Mouse (Mus musculus): ENCODE data around the gene Fnbp1l. TPM values are rescaled to one million over a fixed set of nuclear protein-coding genes. Genes with fewer than 3 reads are reported as not detected.

Fnbp1l gene
- total and polyA plus RNA-seq, 2 experiments from 2014 or later = 11.9 to 18.0 TPM

DNA sequence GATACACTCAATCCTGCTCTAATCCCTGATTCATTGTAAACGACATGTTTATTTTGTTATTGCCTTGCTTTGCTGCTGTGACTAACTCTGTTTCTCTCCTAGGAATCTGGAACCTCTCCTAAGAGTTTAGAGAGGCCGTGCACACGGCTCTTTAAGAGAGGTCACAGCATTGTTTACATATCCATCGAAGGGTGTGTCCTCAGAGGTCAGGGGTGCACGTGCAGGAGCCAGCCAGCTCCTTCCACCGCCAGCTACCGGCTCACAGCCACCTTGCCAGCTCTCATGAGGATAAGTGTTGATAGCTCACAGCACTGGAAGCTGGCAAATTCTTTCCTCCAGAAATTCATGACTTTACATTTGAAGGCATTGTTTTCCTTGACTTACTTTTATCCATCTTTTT is 54.2 kb downstream of the Fnbp1l start:
- no peaks in the 10 kb centered on the region for H3K9me3 ChIP-seq (replicated peaks; ENCODE audit: control insufficient read depth, low read length)
- no peak overlapping the region for H3K27ac ChIP-seq (ENCODE audit: low read depth)
- H3K36me3 ChIP-seq (replicated peaks; ENCODE audit: control insufficient read depth, insufficient read depth, low read length) = 0 out of 2 replicates have a peak, but pooled peaks cover 11% of the 10 kb centered on the region
- ATAC-seq (ENCODE audit: insufficient read depth, low read depth) (peak; percentile 58), DNase-seq (ENCODE audit: low spot score) (peak; percentile 32)
- no peak overlapping the region for H3K4me3 ChIP-seq (ENCODE audit: low read depth, low read length)
- H3K4me2 ChIP-seq (ENCODE audit: low read depth, low read length) = no peak overlapping the region
- WGBS = 15% methylated on average over 7 of the region's 7 CpGs
- H3K4me1 ChIP-seq (ENCODE audit: control insufficient read depth, insufficient read depth) = no peaks in the 10 kb centered on the region
- TF ChIP-seq CTCF (IDR thresholded peaks at IDR 0.05; ENCODE audit: low read depth) = no peak
- TF ChIP-seq EP300 (IDR thresholded peaks at IDR 0.05; ENCODE audit: low read depth) = no peak
- no peaks in the 10 kb centered on the region for H3K27me3 ChIP-seq (ENCODE audit: control insufficient read depth, insufficient read depth, low read length)
- no peak overlapping the region for H3K9ac ChIP-seq (replicated peaks; ENCODE audit: low read depth, low read length)

DNA sequence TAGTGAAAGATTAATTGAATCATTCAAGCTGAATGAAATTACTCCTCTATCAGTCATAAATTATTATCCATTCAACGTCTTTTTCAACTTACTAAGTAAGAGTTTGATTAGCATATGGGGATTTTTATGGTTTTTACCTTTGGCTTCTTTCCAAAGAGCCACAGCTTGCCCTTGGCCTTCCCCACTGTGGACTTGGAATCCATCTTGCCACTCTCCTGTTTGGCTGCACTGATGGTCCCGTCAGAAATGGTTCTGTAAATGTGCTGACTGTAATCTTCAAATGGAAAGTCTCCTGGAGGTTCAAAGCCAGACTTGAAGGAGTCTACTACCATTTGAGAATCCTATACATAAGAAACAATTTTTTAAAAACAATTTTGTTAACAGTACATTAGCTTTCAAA is 61.7 kb downstream of the Fnbp1l start:
- no peak overlapping the region for H3K27ac ChIP-seq (ENCODE audit: low read depth)
- 68% methylated on average over 2 of the region's 2 CpGs for WGBS

DNA sequence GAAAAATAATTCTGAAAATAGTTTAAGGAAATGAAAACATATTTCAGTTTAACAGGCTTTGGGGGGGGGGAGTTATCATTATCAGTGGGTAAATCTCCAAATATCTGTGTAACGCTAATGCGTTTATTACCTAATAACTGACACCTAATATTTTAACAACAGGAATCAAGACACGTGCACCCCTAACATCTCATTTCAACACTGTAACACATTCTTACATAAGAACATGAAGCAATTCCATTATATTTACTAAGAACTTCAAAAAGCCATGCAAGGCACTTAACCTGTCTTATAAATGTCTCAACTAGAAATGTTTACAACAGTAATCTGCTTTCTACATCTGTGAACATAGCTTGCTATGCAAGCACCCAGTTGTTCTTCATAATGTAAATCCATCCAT is 68.3 kb downstream of the Fnbp1l start:
- H3K4me3 ChIP-seq (ENCODE audit: low read depth, low read length) = no peak overlapping the region
- no peaks in the 10 kb centered on the region for H3K27me3 ChIP-seq (ENCODE audit: control insufficient read depth, insufficient read depth, low read length)
- TF ChIP-seq EP300 (IDR thresholded peaks at IDR 0.05; ENCODE audit: low read depth) (no peak), CTCF (IDR thresholded peaks at IDR 0.05; ENCODE audit: low read depth) (no peak)
- no peaks in the 10 kb centered on the region for H3K9me3 ChIP-seq (replicated peaks; ENCODE audit: control insufficient read depth, low read length)
- H3K9ac ChIP-seq (replicated peaks; ENCODE audit: low read depth, low read length) = no peak overlapping the region
- H3K36me3 ChIP-seq (replicated peaks; ENCODE audit: control insufficient read depth, insufficient read depth, low read length) = peaks cover 18% of the 10 kb centered on the region
- H3K4me2 ChIP-seq (ENCODE audit: low read depth, low read length) = no peak overlapping the region
- no peak for DNase-seq (ENCODE audit: low spot score)
- no peak for ATAC-seq (ENCODE audit: insufficient read depth, low read depth)
- no peak overlapping the region for H3K27ac ChIP-seq (ENCODE audit: low read depth)
- 90% methylated on average over 3 of the region's 3 CpGs for WGBS
- no peaks in the 10 kb centered on the region for H3K4me1 ChIP-seq (ENCODE audit: control insufficient read depth, insufficient read depth)

More for the DNA sequence above, 61.7 kb downstream of the Fnbp1l start:
- TF ChIP-seq EP300 (IDR thresholded peaks at IDR 0.05; ENCODE audit: low read depth) (no peak), CTCF (IDR thresholded peaks at IDR 0.05; ENCODE audit: low read depth) (no peak)
- H3K4me2 ChIP-seq (ENCODE audit: low read depth, low read length) = no peak overlapping the region
- ATAC-seq (ENCODE audit: insufficient read depth, low read depth) = no peak
- H3K9ac ChIP-seq (replicated peaks; ENCODE audit: low read depth, low read length) = no peak overlapping the region
- no peaks in the 10 kb centered on the region for H3K27me3 ChIP-seq (ENCODE audit: control insufficient read depth, insufficient read depth, low read length)
- H3K4me3 ChIP-seq (ENCODE audit: low read depth, low read length) = no peak overlapping the region
- no peak for DNase-seq (ENCODE audit: low spot score)
- no peaks in the 10 kb centered on the region for H3K9me3 ChIP-seq (replicated peaks; ENCODE audit: control insufficient read depth, low read length)
- H3K36me3 ChIP-seq (replicated peaks; ENCODE audit: control insufficient read depth, insufficient read depth, low read length) = peaks cover 8% of the 10 kb centered on the region; the same call in 1 of the 2 replicates
- H3K4me1 ChIP-seq (ENCODE audit: control insufficient read depth, insufficient read depth) = no peaks in the 10 kb centered on the region

DNA sequence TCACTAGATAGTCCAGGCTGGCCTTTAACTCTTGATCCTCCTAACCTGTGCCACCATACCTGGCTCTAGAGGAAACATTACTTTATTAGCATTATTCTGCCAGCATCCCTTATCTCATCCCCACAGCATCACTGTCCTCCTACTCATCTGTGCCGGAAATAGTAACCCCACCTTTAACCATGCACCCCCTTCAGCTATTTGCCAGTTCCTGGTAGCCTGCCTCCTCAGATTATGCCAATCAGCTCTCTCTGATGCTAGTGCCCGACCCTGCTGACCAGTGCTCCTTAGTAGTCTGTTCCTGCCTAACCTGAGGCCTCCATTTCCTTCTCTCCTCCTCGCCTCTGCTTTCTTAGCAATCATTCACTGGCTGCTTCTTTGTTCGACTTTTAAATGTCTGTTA is 72.0 kb downstream of the Fnbp1l start:
- no peak overlapping the region for H3K4me2 ChIP-seq (ENCODE audit: low read depth, low read length)
- no peak for ATAC-seq (ENCODE audit: insufficient read depth, low read depth)
- H3K27ac ChIP-seq (ENCODE audit: low read depth) = no peak overlapping the region
- no peak overlapping the region for H3K4me3 ChIP-seq (ENCODE audit: low read depth, low read length)
- no peak overlapping the region for H3K9ac ChIP-seq (replicated peaks; ENCODE audit: low read depth, low read length)
- H3K9me3 ChIP-seq (replicated peaks; ENCODE audit: control insufficient read depth, low read length) = no peaks in the 10 kb centered on the region
- DNase-seq (ENCODE audit: low spot score) = no peak
- H3K4me1 ChIP-seq (ENCODE audit: control insufficient read depth, insufficient read depth) = no peaks in the 10 kb centered on the region
- H3K36me3 ChIP-seq (replicated peaks; ENCODE audit: control insufficient read depth, insufficient read depth, low read length) = peaks cover 46% of the 10 kb centered on the region
- WGBS = 62% methylated on average over 4 of the region's 4 CpGs
- no peak for TF ChIP-seq EP300 (IDR thresholded peaks at IDR 0.05; ENCODE audit: low read depth)
- no peak for TF ChIP-seq CTCF (IDR thresholded peaks at IDR 0.05; ENCODE audit: low read depth)
- H3K27me3 ChIP-seq (ENCODE audit: control insufficient read depth, insufficient read depth, low read length) = no peaks in the 10 kb centered on the region

DNA sequence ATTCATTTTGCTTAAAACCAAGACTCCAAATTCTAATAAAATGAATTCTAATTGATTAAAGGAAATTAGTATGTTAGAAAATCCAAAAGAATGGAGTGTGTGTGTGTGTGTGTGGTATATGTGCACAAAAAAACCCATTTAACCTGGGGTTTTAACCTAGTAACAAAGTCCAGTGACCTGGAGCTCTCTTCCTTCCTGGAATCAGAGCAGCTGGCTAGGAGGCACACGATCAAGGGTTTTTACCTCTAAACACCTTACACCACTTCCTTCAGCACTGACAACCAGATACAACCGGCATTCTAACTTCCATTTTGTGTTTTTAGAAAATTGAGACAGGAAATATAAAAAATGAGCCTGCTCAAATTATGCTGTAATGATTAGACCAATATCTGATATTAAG is 74.2 kb downstream of the Fnbp1l start:
- no peak for TF ChIP-seq CTCF (IDR thresholded peaks at IDR 0.05; ENCODE audit: low read depth)
- no peak for TF ChIP-seq EP300 (IDR thresholded peaks at IDR 0.05; ENCODE audit: low read depth)
- Histone ChIP-seq H3K4me1 (ENCODE audit: control insufficient read depth, insufficient read depth) (no peaks in the 10 kb centered on the region), H3K9ac (replicated peaks; ENCODE audit: low read depth, low read length) (no peak overlapping the region), H3K27ac (ENCODE audit: low read depth) (no peak overlapping the region), H3K4me3 (ENCODE audit: low read depth, low read length) (no peak overlapping the region), H3K4me2 (ENCODE audit: low read depth, low read length) (no peak overlapping the region), H3K9me3 (replicated peaks; ENCODE audit: control insufficient read depth, low read length) (no peaks in the 10 kb centered on the region), H3K36me3 (replicated peaks; ENCODE audit: control insufficient read depth, insufficient read depth, low read length) (peaks cover 64% of the 10 kb centered on the region), H3K27me3 (ENCODE audit: control insufficient read depth, insufficient read depth, low read length) (no peaks in the 10 kb centered on the region)
- DNase-seq (ENCODE audit: low spot score) (no peak), ATAC-seq (ENCODE audit: insufficient read depth, low read depth) (no peak)
- WGBS = 74% methylated on average over 2 of the region's 2 CpGs

DNA sequence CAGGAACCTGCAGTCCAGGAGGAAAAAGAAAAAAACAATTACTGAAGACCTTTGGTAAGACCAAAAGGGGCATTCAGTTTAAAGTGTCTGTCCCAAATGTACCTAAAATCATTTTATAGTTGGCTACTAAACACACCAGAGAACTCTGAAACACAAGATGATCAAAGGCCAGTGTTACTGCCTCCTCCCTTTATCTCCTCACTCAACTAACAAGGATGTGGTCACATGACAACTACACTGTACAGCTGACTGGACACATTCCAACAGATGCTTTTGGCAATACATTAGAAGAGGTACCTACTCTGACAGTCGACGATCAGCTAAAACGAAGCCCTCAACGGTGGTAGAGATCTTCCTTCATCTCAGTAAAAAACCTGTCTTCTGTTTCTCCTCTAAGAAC is 78.6 kb downstream of the Fnbp1l start:
- ATAC-seq (ENCODE audit: insufficient read depth, low read depth) (no peak), DNase-seq (ENCODE audit: low spot score) (no peak)
- H3K9me3 ChIP-seq (replicated peaks; ENCODE audit: control insufficient read depth, low read length) = no peaks in the 10 kb centered on the region
- no peaks in the 10 kb centered on the region for H3K27me3 ChIP-seq (ENCODE audit: control insufficient read depth, insufficient read depth, low read length)
- no peak overlapping the region for H3K4me3 ChIP-seq (ENCODE audit: low read depth, low read length)
- TF ChIP-seq CTCF (IDR thresholded peaks at IDR 0.05; ENCODE audit: low read depth) (no peak), EP300 (IDR thresholded peaks at IDR 0.05; ENCODE audit: low read depth) (no peak)
- WGBS = 40% methylated on average over 4 of the region's 4 CpGs
- H3K36me3 ChIP-seq (replicated peaks; ENCODE audit: control insufficient read depth, insufficient read depth, low read length) = peaks cover 59% of the 10 kb centered on the region
- no peaks in the 10 kb centered on the region for H3K4me1 ChIP-seq (ENCODE audit: control insufficient read depth, insufficient read depth)
- no peak overlapping the region for H3K27ac ChIP-seq (ENCODE audit: low read depth)
- H3K4me2 ChIP-seq (ENCODE audit: low read depth, low read length) = no peak overlapping the region
- H3K9ac ChIP-seq (replicated peaks; ENCODE audit: low read depth, low read length) = no peak overlapping the region
